Mouse (Mus musculus): ENCODE data around the gene 4933428M09Rik.

GRCm38 (mm10) chrX:139220830-139221229, 41.8 kb downstream of the 4933428M09Rik start:
- TF ChIP-seq NRF1 (IDR thresholded peaks at IDR 0.05; ENCODE audit: low read depth, low read length), result no peak
- no peak for TF ChIP-seq UBTF (IDR thresholded peaks at IDR 0.05; ENCODE audit: low read depth, low read length)
- TF ChIP-seq POLR2A (IDR thresholded peaks at IDR 0.05; ENCODE audit: low read depth, low read length), result no peak
- TF ChIP-seq EP300 (IDR thresholded peaks at IDR 0.05; ENCODE audit: low read length), result no peak
- no peak for TF ChIP-seq NELFE (IDR thresholded peaks at IDR 0.05; ENCODE audit: low read depth, low read length)
- no peak for TF ChIP-seq CTCF (conservative IDR thresholded peaks at IDR 0.05 in 1 of 2, IDR thresholded peaks at IDR 0.05 in 1 of 2; ENCODE audit: low read depth in 2 of 2, low read length in 2 of 2)
- TF ChIP-seq E2F4 (IDR thresholded peaks at IDR 0.05; ENCODE audit: insufficient replicate concordance, low read depth, low read length), result no peak

All from CH12.LX (cell line).